Mouse (Mus musculus) heart, postnatal 0 days (tissue): ENCODE measurements at regions not wholly inside any gene's neighbourhood (a gene's known extent, or its start where the extent isn't known, plus 50 kb on each side); places are given as distances from the start of the nearest gene placed in this dataset.

Experiments
- CTCF ChIP-seq: IDR thresholded peaks from 2 replicates; pipeline ENCODE4 v1.5.1; 2016; ENCODE audit warnings: antibody characterized with exemption, control low read depth, low read depth
- EP300 ChIP-seq: IDR thresholded peaks from 2 replicates; pipeline ENCODE4 v1.6.1; 2016; ENCODE audit warnings: antibody characterized with exemption, low read depth

DNA sequence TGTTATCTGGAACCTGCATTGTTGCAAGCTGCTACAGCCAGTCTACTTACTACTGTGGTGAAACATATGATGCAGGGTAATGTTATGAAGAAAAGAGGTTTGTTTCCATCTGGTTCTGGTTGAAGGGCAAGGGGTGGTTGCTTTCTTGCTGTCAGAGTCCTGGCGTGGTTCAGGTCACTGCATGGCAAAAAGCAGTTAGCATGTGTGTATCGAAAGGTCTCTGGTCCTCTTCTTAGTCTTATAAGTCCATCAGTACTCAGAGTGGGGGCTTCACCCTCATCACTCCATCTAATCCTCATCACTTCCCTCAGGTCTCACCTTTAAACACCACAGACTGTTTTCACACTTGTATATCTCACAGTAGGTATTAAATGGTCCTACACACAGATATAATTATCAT, 99.7 kb upstream of the Ranbp3l start:
- no peak for TF ChIP-seq CTCF
- no peak for TF ChIP-seq EP300
